Mouse (Mus musculus): Measurements from ENCODE around the gene Pisd.
"Not testable (repeated sequence)": the region's sequence is repeated elsewhere in the genome, so short reads cannot be mapped to it uniquely, and the experiment has no call there.

- TF ChIP-seq CTCF (IDR thresholded peaks at IDR 0.05; ENCODE audit: insufficient read depth, low read length); POLR2A (IDR thresholded peaks at IDR 0.05; ENCODE audit: borderline replicate concordance, extremely low read depth, low read depth, low read length): not testable (repeated sequence)
Measured at GRCm38 (mm10) chr5:32828766-32829165, 43.3 kb upstream of the Pisd start.

Data from lung, adult 2 months (tissue).